Mouse (Mus musculus) regulatory T cell (primary cell): ENCODE measurements around the gene Desi1.

Source experiments
- in situ Hi-C: fragments of 300-600 bp; cut with MboI, MseI; formaldehyde crosslinking; loops from one replicate; pipeline ENCODE4 v1.15.1; 2025; ENCODE audit warnings: high pct_unique_total_duplicates

Desi1 gene

DNA sequence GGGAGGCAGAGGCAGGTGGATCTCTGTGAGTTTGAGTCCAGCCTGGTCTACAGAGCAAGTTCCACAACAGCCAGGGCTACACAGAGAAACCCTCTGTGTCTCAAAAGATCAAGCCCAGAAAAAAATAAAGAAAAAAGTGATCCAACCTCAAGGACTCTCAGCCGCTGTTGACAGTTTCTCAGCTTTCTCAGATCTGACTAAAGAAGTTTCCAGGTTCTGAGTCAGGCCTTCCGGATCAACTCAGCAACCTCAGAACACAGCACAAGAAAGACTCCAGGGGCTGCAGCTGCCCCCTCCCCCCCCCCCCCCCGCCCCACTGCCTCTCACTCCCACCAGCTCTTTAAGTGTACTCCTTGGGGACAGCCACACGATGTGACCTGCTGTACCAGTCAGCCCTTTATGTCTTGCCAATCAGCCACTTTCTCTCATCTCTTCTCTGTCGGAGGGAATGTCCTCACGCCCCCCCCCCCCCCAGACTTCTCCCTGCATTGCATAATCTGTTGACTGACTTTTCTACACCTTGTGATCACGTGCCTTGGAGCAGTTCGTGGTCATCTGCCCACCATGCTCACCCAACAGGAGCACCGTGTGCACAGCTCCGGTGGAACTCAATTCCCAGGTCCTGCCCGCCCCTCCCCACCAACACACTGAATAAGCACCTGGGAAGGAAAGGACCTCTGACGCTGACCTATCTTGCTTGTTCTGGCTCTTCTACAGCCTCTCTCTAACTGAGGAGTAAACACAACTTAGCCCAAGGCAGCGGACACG is 67.4 kb downstream of the Desi1 start:
- in situ Hi-C loops, result no loop called here

DNA sequence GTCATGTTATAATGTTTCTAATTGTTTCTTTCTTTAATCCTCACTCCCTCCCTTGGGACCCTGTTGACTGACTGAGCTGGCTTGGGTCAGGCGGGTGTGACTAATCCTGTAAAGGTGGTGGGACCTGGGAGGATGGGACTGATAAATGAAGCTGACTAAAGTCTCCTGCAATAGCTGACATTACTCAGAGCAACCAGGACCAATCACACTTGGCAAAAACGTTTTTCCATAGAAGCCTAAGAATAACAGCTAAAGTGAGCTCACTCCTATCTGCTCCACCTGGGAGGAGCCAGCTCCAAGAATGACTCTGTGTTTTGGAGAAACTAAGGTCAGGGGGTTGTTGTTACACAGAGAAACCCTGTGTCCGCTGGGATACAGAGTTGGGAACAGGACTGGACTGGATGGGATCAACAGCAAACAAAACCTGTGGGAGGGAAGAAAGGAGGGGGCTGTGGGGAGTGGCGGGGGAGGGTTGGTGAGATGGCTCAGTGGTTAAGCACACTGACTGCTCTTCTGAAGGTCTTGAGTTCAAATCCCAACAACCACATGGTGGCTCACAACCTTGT is 68.6 kb downstream of the Desi1 start:
- in situ Hi-C loops, result no loop called here

DNA sequence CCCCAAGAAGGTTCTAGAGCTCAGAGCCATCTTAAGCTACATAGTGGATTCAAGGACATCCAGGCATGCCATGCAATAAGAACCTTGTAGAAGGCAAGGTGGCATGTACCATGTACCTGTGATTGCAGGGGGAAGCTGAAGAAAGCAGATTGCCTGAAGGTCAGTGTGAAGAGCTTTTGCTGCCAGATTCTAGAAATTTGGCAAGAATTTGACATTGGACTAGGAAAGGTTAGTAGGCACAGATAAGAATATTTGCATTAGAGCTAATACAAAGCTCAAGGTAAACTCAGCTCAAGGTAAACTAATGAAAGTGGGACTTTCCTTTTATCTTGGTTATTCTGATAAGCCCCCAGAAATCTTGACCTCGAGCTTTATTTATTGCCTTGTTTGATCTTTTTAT is 69.4 kb downstream of the Desi1 start:
- in situ Hi-C loops, result no loop called here

DNA sequence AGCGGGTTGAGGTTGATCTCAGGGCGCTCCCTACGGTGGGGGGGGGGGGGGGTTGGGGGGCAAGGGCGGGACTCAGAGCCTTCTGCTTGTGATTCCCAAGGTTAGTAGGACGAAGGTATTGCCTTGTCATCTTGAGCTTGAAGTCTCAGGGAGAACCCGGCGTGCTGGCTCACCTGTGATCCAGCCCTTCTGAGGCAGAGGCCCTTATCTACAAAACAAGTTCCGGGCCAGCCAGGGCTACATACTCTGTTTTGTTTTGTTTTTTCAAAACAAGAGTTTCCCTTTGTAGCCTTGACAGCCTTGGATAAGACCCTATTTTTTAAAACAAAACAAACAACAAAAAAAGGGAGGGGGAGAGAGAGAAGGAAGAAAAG is 72.6 kb downstream of the Desi1 start:
- in situ Hi-C loops, result no loop called here

DNA sequence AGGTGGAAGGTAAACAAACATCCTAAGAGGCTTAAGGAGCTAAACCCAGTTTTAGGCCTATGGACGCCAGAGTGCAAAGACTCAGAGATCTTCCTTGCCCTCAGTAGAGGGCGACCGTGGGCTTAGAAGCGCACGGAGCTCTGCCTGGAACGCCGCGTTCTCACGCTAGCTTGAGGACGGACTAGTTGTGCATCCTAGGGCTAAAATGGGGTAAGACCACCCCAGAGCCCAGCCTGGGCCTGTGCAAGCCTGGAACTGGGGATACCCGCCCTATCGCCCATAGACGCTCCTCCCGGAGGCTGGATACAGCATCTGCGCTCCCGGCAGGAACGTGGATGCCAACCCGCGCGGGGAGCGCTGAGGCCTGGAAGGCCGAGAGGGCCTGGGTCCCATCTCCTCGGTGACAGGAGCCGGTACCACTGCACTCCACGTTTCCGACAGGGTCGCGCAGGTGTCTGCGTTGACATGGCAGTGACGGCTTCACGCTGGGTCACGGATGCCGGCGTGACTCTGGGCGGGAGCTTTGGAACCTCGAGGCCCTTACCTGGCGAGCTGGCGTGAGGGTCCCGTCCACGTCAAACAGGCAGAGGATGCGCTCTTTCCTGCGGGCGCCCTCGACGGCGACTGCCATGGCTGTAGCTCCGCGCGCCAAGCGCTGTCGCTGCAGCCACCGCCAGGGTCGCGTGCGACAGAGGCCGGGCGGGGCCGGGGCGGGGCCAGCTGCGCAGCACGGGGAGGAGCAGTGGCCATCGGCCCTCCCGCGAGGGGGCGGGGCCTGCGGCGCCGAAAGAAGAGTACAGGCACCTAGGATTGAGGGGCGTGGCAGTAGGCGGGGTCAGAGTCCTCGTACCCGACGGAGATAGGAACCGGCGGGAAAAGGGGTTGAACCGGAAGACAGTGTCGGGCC is 73.2 kb downstream of the Desi1 start, which contains the start of gene Pmm1:
Pmm1 (minus strand) TSS at position 760 of the 907 bp plus-strand sequence.
- in situ Hi-C loops, result no loop called here

GRCm38 (mm10) chr15:81958906-81959305 is 74.8 kb downstream of the Desi1 start:
- in situ Hi-C loops, result no loop called here

DNA sequence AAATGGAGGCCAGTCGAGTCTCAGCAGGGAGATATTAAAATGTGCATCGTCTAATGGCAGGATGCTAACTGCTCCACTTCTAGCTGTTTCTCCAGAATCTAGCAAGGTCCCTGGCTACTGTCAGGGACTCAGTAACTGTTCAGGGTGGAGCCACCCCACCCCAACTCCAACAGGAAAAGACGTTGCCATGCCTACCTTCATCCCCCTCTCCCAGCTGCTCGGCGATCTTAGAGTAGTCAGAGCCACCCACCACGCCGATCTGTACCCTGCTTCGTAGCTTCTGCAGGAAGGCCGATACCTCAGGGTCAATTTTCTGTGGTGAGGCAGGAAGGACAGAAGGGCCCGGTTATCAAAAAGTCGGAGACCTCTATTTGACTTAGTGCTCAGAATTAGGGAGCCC is 76.1 kb downstream of the Desi1 start:
- in situ Hi-C loops, result no loop called here

DNA sequence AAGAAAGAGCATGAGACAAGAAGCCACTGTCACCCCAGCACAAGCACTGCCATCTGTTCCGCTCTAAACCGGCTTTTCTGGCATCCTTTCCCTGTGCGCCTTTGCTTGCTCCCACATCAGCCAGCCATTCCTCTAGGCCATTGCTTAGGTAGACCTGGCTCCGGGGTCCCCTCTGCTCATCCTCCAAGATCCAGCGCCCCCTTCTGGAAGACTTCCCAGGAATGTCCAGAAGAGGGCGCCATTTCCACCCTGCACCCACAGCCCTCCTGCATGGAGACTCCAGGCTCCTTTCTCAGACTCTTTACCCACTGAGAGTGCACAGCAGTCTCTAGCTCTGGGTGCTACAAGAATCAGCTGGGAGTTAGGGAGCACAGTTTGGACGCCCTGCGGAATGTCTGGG is 77.2 kb downstream of the Desi1 start:
- in situ Hi-C loops, result no loop called here

DNA sequence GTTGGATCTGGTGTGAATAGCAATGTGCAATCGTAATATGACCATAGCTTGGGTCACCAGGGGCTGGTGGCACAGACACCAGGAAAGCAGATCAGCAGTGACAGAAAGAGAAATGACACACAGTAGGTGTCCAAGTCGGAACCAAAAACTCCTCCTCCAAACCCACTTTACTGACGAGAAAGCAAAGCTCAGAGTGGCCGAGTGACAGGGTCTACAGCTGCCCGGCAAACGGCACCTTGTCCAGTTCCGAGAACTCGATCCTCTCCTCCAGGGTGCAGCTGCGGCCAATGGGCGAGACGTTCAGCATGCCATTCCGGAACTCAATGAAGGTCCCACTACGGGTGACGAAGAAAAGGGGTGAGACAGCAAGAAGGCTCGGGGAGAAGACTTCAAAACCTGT is 78.2 kb downstream of the Desi1 start:
- in situ Hi-C loops, result no loop called here

GRCm38 (mm10) chr15:81954716-81955115 is 78.9 kb downstream of the Desi1 start:
- in situ Hi-C loops, result no loop called here

DNA sequence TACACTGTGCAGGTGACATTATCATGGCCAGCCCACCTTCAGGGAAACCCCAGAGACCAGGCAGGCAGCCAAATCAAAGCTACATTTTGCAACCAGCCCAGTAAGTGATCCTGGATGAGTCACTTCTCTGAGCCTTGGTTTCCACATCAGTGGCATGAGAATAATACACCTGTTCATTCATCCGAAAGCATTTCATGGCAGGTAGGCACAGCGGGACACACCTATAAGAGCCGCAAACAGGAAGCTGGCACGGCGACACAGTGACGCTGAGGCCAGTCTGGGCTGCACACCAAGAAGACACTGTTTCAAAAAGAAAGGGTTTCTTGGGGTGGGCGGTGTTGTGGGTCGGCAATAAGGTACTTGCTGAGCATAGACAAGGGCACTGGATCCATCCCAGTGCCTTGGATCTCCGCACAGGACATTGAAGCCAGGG is 79.5 kb downstream of the Desi1 start:
- in situ Hi-C loops, result no loop called here

DNA sequence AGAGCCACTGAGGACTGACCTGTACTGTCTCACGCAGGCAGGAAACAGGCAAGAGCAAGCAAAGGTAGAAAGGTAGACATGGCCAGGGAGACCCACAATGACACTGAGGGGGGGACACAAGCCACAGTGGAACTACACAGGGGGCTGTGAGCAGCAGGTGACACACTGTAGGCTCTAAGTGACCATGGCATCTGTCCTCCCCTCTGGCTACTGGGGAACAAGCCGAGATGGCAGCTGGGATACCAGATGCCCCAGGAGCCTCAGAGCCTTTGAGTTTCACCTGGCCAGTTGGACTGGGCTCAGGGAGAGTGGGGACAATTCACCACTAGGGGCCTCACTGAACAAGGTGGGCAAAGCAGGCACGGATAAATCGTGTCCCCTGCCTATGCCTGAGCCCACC is 81.4 kb downstream of the Desi1 start:
- in situ Hi-C loops, result no loop called here

GRCm38 (mm10) chr15:81951159-81951558 is 82.5 kb downstream of the Desi1 start:
- in situ Hi-C loops, result no loop called here

GRCm38 (mm10) chr15:81950716-81951115 is 82.9 kb downstream of the Desi1 start:
- in situ Hi-C loops, result no loop called here

GRCm38 (mm10) chr15:81949476-81950131 is 84.1 kb downstream of the Desi1 start:
- in situ Hi-C loops, result no loop called here

DNA sequence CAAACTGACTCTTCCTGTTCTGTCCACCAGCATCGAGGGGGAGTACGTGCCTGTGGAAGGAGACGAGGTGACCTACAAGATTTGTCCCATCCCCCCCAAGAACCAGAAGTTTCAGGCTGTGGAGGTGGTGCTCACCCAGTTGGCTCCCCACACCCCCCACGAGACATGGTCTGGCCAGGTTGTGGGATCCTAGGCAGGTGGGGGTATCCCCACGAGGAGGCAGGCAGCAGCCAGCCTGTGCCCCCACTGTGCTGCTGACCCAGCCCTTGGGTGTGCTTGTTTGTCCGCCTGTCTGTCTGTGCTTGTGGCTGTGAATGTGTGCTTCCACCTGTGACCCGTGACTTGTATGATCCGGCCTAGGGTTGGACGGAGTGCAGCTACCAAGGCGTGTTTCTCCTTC is 84.6 kb downstream of the Desi1 start:
- in situ Hi-C loops, result no loop called here

DNA sequence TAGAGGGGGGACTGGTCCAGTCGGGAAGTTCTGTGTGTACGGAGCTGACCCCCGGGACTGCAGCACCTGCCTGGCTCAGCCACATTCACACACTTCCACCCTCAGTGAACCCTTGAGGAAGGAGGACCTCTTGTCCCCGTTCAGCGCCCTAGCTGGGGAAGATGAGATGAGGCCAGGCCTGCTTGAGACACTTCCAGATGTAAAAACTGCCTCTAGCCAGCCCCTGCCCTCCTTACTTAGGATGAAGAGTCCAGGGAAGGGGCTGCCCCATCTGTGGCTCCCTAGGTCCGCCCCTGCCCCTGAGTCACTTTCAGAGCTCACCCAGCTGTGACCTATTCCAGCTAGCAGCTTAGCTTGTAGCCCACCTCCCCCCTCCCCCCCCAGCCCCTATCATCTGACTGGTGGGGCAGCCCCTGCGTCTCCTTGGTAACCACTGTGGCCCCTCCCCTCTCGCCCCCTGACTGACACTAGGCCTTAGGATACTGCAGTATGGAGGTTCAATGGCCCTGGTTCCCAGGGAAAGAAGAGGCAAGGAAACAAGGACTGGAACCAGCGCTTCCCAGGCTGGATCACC is 90.4 kb downstream of the Desi1 start:
- in situ Hi-C loops, result no loop called here
